Mouse (Mus musculus) small intestine, adult 2 months (tissue): ENCODE results near the gene Fam81a. TPM values are rescaled to one million over a fixed set of nuclear protein-coding genes. Genes with fewer than 3 reads are reported as not detected.

Source experiments
- H3K27ac ChIP-seq: fragments of 200-500 bp; 2 replicates; pipeline ENCODE4 v1.5.1; 2012; ENCODE audit warnings: low read depth, low read length, control low read depth, inconsistent platforms; ENCODE audit not compliant: insufficient read depth
- H3K27me3 ChIP-seq: fragments of 200-500 bp; 2 replicates; pipeline ENCODE4 v1.6.1; 2012; ENCODE audit warnings: mild to moderate bottlenecking, moderate library complexity, low read length, inconsistent platforms; ENCODE audit not compliant: control insufficient read depth, insufficient read depth
- H3K36me3 ChIP-seq: fragments of 200-500 bp; 2 replicates; pipeline ENCODE4 v1.6.1; 2012; ENCODE audit warnings: mild to moderate bottlenecking, low read length, control low read depth, inconsistent platforms; ENCODE audit not compliant: control insufficient read depth, insufficient read depth
- H3K4me1 ChIP-seq: fragments of 200-500 bp; 2 replicates; pipeline ENCODE4 v1.6.1; 2012; ENCODE audit warnings: low read length, inconsistent platforms, mixed read lengths; ENCODE audit not compliant: control insufficient read depth, insufficient read depth, insufficient read length
- H3K4me3 ChIP-seq: fragments of 200-500 bp; 2 replicates; pipeline ENCODE4 v1.5.1; 2012; ENCODE audit warnings: low read depth, mild to moderate bottlenecking, control low read depth, inconsistent platforms, low read length, moderate library complexity
- CTCF ChIP-seq: fragments of 200-500 bp; IDR thresholded peaks from 2 replicates; pipeline ENCODE4 v1.5.1; 2012; ENCODE audit warnings: low read depth, mild to moderate bottlenecking, control low read depth, inconsistent platforms, low read length, moderate library complexity, mixed read lengths; ENCODE audit not compliant: insufficient replicate concordance, insufficient read length; ENCODE audit errors: extremely low read depth
- POLR2A ChIP-seq: fragments of 200-500 bp; IDR thresholded peaks from 2 replicates; pipeline ENCODE4 v1.6.1; 2012; ENCODE audit warnings: low read depth, mild to moderate bottlenecking, control low read depth, inconsistent platforms, low read length, moderate library complexity
- WGBS: fragments of 180-500 bp; shearing (Covaris S2); methylation state at CpG from one replicate; pipeline ENCODE4 v1.1.7; 2018; 5-methylcytosine and 5-hydroxymethylcytosine counted together
- polyA plus RNA-seq: library from polyadenylated mRNA; depleted of rRNA; stranded (reverse); fragments of >200 nt; gene quantifications from 2 replicates; pipeline ENCODE4 v1.2.3, GENCODE M21; 2012; rRNA removed

Gene Fam81a
- polyA plus RNA-seq, result 0.03 and 0.58 TPM in 2 replicates

DNA sequence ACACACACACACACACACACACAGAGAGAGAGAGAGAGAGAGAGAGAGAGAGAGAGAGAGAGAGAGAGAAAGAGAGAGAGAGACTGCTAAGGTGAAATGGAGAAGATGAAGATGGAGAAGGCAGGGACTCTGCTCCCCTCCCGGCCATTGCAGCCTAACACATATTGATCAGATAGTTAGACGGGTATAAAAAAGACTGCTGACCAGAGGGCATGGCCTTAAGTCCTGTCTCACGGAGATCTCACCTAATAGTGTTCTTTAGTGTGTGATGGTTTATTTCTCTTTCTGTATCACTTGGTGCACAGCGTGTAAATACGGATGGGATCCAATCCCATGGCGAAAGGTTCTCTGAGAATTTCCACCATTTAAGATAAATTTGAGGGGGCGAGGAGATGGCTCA, at the start of gene Fam81a:
Gene Fam81a, minus strand, starts transcription at position 101 of the 400 bp plus-strand sequence.
- Histone ChIP-seq H3K36me3 (no peaks in the 10 kb centered on the region), H3K27me3 (peaks cover 14% of the 10 kb centered on the region), H3K4me1 (peaks cover 5% of the 10 kb centered on the region), H3K4me3 (peak within 1 kb of the TSS; percentile 55), H3K27ac (no peak within 1 kb of the TSS)
- TF ChIP-seq POLR2A (no peak), CTCF (no peak)
- WGBS, result 74% methylated on average over 7 of the region's 7 CpGs

GRCm38 (mm10) chr9:70182639-70183038, 40.3 kb upstream of the Fam81a start:
- no peak for TF ChIP-seq POLR2A
- no peak for TF ChIP-seq CTCF
- Histone ChIP-seq H3K4me3 (no peak overlapping the region), H3K4me1 (no peaks in the 10 kb centered on the region), H3K27me3 (no peaks in the 10 kb centered on the region; the same call in 1 of the 2 replicates), H3K27ac (no peak overlapping the region), H3K36me3 (no peaks in the 10 kb centered on the region)
- 61% methylated on average over 7 of the region's 7 CpGs for WGBS

DNA sequence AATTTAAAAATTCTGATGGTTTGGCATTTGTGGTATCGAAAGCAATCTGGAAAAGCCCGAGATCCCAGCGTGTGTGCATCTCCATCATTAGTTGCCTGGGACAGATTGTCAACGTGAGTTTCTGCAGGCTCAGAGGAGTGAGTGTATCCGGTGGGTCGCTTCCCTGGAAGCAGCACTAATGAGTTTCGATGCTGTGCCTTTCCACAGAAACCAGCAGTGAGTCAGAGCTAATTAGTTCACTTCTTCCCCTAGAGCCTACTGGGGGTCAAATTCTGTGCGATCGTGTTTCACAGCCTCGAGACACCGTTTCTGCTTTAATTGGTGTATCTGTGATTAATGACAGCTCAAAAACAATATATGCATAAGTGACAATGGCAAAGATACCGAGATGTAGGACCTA, 39.4 kb upstream of the Fam81a start:
- 72% methylated on average over 12 of the region's 12 CpGs for WGBS
- TF ChIP-seq CTCF (no peak), POLR2A (no peak)

DNA sequence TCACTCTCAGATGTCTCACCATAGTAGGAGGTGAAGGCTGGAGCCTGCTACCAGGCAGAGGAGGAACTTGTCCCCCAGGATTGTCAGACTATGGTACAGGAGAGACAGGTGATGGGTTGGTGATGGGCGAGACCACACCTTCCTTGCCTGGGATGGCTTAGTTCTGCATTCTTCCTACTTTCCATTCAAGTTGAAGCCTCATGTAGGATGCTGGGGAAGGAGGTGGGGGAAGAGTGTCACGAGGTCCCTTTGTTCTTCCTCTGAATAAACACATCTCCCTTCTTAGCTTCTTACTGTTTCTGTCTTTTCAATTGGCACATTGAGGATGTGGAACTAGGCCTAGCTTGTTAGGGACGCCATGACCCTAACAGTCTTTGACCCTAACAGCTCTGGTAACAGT, 33.9 kb upstream of the Fam81a start:
- TF ChIP-seq CTCF, result no peak
- TF ChIP-seq POLR2A, result no peak
- no peaks in the 10 kb centered on the region for H3K27me3 ChIP-seq
- no peaks in the 10 kb centered on the region for H3K4me1 ChIP-seq
- no peak overlapping the region for H3K4me3 ChIP-seq
- WGBS, result 76% methylated on average over 3 of the region's 3 CpGs
- no peaks in the 10 kb centered on the region for H3K36me3 ChIP-seq
- H3K27ac ChIP-seq, result no peak overlapping the region

More for the DNA sequence above, 39.4 kb upstream of the Fam81a start:
- H3K4me3 ChIP-seq, result no peak overlapping the region
- H3K27ac ChIP-seq, result no peak overlapping the region
- H3K27me3 ChIP-seq, result no peaks in the 10 kb centered on the region
- no peaks in the 10 kb centered on the region for H3K4me1 ChIP-seq
- H3K36me3 ChIP-seq, result no peaks in the 10 kb centered on the region

GRCm38 (mm10) chr9:70174896-70175295, 32.5 kb upstream of the Fam81a start:
- no peaks in the 10 kb centered on the region for H3K36me3 ChIP-seq
- TF ChIP-seq POLR2A (no peak), CTCF (no peak)
- no peak overlapping the region for H3K27ac ChIP-seq
- H3K4me3 ChIP-seq, result no peak overlapping the region
- 61% methylated on average over 6 of the region's 6 CpGs for WGBS
- H3K4me1 ChIP-seq, result no peaks in the 10 kb centered on the region
- no peaks in the 10 kb centered on the region for H3K27me3 ChIP-seq

DNA sequence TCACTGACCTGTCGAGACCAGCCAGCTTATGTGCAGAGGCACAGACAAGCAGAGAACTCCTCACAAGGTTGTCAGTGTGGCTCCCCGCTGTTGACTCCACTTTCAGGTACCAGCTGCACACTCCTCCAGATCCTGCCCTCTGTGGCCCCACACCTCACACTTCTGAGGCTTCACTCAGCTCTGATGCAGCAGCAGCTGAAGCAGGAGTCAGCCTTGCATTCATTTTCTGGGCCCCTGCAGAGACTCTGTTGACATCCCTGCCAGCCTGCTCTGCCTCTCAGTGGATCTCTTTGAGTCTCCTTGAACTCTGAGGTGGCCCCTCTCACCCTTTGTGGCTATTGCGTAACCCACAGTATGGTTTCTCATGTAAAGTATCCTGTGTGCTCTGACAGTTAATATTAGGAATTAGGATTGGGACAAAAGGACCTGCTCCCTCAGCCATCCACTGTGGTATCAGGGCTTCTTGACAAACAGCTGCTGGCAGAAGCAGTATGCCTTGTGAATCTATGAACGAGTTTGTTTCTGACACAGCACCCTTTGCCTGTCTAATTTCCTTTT, 32.0 kb upstream of the Fam81a start:
- TF ChIP-seq CTCF (no peak), POLR2A (no peak)
- no peak overlapping the region for H3K27ac ChIP-seq
- 75% methylated on average over 4 of the region's 4 CpGs for WGBS

DNA sequence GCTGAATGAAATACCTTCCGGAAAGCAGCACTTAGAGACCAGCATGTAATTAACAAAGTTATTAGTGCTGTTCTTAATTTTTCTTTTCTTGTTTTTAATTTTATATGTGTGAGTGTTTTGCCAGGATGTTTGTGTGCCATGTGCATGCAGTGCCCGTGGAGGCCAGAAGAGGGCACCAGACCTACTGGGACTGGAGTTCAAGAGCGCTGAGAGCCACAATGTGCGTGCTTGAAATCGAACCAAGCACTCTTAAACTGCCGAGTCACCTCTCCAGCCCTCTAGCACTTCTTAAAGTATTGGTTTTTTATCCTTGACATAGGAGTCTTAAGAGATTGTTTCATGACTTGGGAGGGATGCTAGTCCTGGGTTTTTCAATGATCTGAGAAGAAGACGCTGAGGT, 26.6 kb upstream of the Fam81a start:
- 87% methylated on average over 7 of the region's 7 CpGs for WGBS
- no peaks in the 10 kb centered on the region for H3K36me3 ChIP-seq
- no peak overlapping the region for H3K4me3 ChIP-seq
- no peaks in the 10 kb centered on the region for H3K4me1 ChIP-seq
- TF ChIP-seq POLR2A (no peak), CTCF (peak; percentile 50; the same call in 1 of the 2 replicates)
- no peaks in the 10 kb centered on the region for H3K27me3 ChIP-seq
- H3K27ac ChIP-seq, result no peak overlapping the region

More for the DNA sequence above, 32.0 kb upstream of the Fam81a start:
- H3K36me3 ChIP-seq, result no peaks in the 10 kb centered on the region
- no peaks in the 10 kb centered on the region for H3K4me1 ChIP-seq
- H3K27me3 ChIP-seq, result no peaks in the 10 kb centered on the region
- no peak overlapping the region for H3K4me3 ChIP-seq

DNA sequence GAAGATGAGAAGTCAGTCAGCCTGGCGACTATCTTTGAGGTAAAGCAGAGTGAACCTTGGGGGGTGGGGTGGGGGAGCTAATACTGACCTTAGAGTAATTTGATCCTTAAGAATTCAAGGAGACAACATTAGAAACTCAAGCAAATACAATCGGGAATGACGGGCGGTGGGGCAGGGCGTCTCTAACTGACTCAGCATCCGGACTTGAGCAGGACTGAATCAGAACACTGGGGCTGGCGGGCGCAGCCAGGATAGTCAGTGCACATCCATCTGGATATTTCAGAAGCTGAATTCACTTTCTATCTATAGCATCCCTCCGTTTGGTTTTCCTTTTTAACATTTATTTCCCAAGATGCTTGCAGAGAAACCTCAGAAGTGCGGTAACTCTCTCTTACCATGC, 17.7 kb upstream of the Fam81a start:
- no peaks in the 10 kb centered on the region for H3K4me1 ChIP-seq
- peaks cover 2% of the 10 kb centered on the region for H3K27me3 ChIP-seq
- H3K27ac ChIP-seq, result no peak overlapping the region
- H3K36me3 ChIP-seq, result no peaks in the 10 kb centered on the region
- no peak overlapping the region for H3K4me3 ChIP-seq
- WGBS, result 60% methylated on average over 10 of the region's 10 CpGs
- no peak for TF ChIP-seq CTCF
- TF ChIP-seq POLR2A, result no peak
